Mouse (Mus musculus): ENCODE measurements around the gene Sirt6.

The Sirt6 gene

GRCm38 (mm10) chr10:81592631-81593030, 35.0 kb downstream of the Sirt6 start:
- no peak for DNase-seq

GRCm38 (mm10) chr10:81591846-81592245, 35.8 kb downstream of the Sirt6 start:
- DNase-seq: no peak

- DNase-seq: no peak
These were observed 38.9 kb downstream of the Sirt6 start for GRCm38 (mm10) chr10:81588739-81589138.

GRCm38 (mm10) chr10:81583347-81583746, 44.2 kb downstream of the Sirt6 start:
- DNase-seq: no peak

- DNase-seq: no peak
These were observed 47.0 kb downstream of the Sirt6 start for GRCm38 (mm10) chr10:81580441-81581070.

GRCm38 (mm10) chr10:81579967-81580366, 47.6 kb downstream of the Sirt6 start:
- no peak for DNase-seq

- DNase-seq: no peak
These were observed 51.9 kb downstream of the Sirt6 start for GRCm38 (mm10) chr10:81575695-81576094.

GRCm38 (mm10) chr10:81575208-81575631, 52.4 kb downstream of the Sirt6 start:
- peak in 1 of 2 experiments; percentile 54 for DNase-seq

- no peak for DNase-seq
These were observed 53.2 kb downstream of the Sirt6 start, which contains the start of gene Tle2 for GRCm38 (mm10) chr10:81574081-81575056. Gene Tle2, plus strand, starts transcription at chr10:81574561.

- DNase-seq: no peak
These were observed 54.6 kb downstream of the Sirt6 start for GRCm38 (mm10) chr10:81572975-81573374.

- no peak for DNase-seq
These were observed 55.4 kb downstream of the Sirt6 start for GRCm38 (mm10) chr10:81572133-81572671.

All from spleen, adult 18-20 months (tissue).